Mouse (Mus musculus) midbrain, embryonic 14.5 days (tissue): Measurements from ENCODE around the gene Itpa. TPM values are rescaled to one million over a fixed set of nuclear protein-coding genes. Genes with fewer than 3 reads are reported as not detected.

Experiments
- ATAC-seq: fragments of 200-750 bp; cut with Nextera tagmentation; 2 replicates; pipeline ENCODE4 v1.8.0; 2017; ENCODE audit warnings: moderate number of reproducible peaks, moderate library complexity; ENCODE audit not compliant: low FRiP score, low TSS enrichment
- DNase-seq: peaks from one replicate; pipeline ENCODE4 v3.0.0-alpha.2; 2015
- H3K27ac ChIP-seq: fragments of 300-500 bp; sonication (generic); replicated peaks from 2 replicates; pipeline ENCODE4 v1.5.1; 2014; ENCODE audit warnings: mild to moderate bottlenecking, low read depth, low read length, moderate library complexity
- H3K27me3 ChIP-seq: fragments of 300-500 bp; sonication (generic); 2 replicates; pipeline ENCODE4 v1.6.1; 2014; ENCODE audit warnings: low read length, control low read depth, mixed read lengths; ENCODE audit not compliant: control insufficient read depth, insufficient read depth
- H3K36me3 ChIP-seq: fragments of 300-500 bp; sonication (generic); 2 replicates; pipeline ENCODE4 v1.6.1; 2014; ENCODE audit warnings: low read length, control low read depth; ENCODE audit not compliant: control insufficient read depth, insufficient read depth
- H3K4me1 ChIP-seq: fragments of 300-500 bp; sonication (generic); 2 replicates; pipeline ENCODE4 v1.6.1; 2014; ENCODE audit warnings: mild to moderate bottlenecking, antibody characterized with exemption, low read length, control low read depth; ENCODE audit not compliant: control insufficient read depth, insufficient read depth
- H3K4me2 ChIP-seq: fragments of 300-500 bp; sonication (generic); 2 replicates; pipeline ENCODE4 v1.6.1; 2014; ENCODE audit warnings: mild to moderate bottlenecking, low read length, moderate library complexity
- H3K4me3 ChIP-seq: fragments of 300-500 bp; sonication (generic); replicated peaks from 2 replicates; pipeline ENCODE4 v1.5.1; 2014; ENCODE audit warnings: low read depth, low read length
- H3K9ac ChIP-seq: fragments of 300-500 bp; sonication (generic); replicated peaks from 2 replicates; pipeline ENCODE4 v1.6.1; 2014; ENCODE audit warnings: mild to moderate bottlenecking, low read length, moderate library complexity
- H3K9me3 ChIP-seq: fragments of 300-500 bp; sonication (generic); 2 replicates; pipeline ENCODE4 v1.6.1; 2016; ENCODE audit warnings: low read length, control low read depth, mixed read lengths; ENCODE audit not compliant: control insufficient read depth
- WGBS: fragments of 180-500 bp; shearing (Covaris S2); extraction: QIAGEN DNeasy Blood & Tissue Kit; methylation state at CpG from one replicate; pipeline ENCODE4 v1.1.7; 2014; 5-methylcytosine and 5-hydroxymethylcytosine counted together
- polyA plus RNA-seq: library from polyadenylated mRNA; unstranded; fragments of >200 nt; fragmentation: Nextera tagmentation; extraction: Ambion mirVana; gene quantifications from 2 replicates; pipeline ENCODE4 v1.2.1, GENCODE M21; 2014

The Itpa gene
- polyA plus RNA-seq, 1 experiment from 2014 or later, result 135 TPM

DNA sequence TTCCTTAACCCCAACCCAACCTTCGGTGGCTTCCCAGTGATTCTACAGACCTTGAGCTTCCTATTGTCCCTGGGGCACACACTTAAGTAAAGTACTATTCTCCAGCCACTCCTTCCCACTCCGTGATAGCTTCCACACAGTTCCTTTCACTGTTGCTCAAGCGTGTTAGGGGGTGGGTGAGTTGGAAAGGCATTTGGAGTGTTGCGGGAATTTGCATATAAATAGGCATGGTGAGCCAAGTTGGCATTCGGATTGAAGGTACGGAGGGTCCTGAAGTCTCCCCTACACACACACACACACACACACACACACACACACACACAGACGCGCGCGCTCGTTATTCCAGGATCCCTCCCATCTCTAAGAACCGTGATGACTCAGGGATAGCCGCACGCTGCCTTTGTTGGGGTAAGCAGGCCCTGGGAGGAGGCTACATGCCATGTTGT, 30.4 kb downstream of the Itpa start:
- Histone ChIP-seq H3K4me3 (peak overlapping the region; percentile 40), H3K4me2 (peak overlapping the region; percentile 94), H3K36me3 (no peaks in the 10 kb centered on the region), H3K9me3 (no peaks in the 10 kb centered on the region), H3K27me3 (peaks cover 30% of the 10 kb centered on the region), H3K4me1 (0 out of 2 replicates have a peak, but pooled peaks cover 8% of the 10 kb centered on the region), H3K27ac (no peak overlapping the region), H3K9ac (no peak overlapping the region)
- WGBS, result 1% methylated on average over 14 of the region's 14 CpGs
- no peak for ATAC-seq
- DNase-seq, result peak; percentile 48

DNA sequence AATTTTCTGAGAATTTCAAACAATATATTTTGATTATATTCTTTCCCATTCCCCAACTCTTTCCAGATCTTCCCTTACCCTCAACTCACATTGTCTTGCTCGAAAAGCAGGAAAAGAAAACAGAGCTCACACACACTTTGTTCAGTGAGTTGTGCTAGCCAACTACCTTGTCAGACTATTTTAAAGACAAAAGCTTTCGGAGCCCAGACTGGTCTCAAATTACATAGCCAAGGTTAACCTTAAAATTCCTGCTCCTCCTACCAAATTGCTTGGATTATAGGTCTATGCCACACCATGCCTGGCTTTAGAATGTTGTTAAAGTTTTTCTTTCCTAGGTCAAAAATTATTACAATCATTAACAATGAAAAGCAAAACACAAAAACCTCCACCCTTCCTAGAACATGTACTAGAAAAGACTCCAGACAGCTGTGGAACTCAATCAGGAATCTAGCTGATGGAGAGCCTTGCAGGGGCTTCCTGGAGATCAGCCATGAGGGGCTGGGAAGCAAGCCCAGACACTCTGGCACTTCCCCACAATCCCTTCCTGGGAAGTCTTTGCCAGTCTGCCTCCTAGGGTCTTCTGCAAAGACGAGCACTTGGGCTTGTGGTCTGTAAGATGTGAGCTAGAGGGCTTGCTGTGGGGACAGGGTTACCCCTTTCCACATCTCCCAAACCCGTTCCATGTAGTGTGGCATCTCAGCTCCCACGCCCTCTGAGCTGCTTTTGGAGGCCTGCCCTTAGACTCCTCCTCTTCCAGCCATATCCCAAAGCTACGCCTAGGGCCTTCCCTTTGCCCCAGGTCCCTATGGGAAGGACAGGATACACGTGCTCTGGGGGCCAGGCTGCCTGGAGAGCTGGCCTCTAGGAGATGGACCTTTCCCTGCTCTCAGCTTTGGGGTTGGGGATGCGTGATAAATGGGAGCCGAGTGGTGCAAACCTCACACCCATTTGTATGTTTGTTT, 36.9 kb downstream of the Itpa start:
- no peaks in the 10 kb centered on the region for H3K4me1 ChIP-seq
- no peak for ATAC-seq
- DNase-seq, result peak; percentile 11
- H3K9me3 ChIP-seq, result no peaks in the 10 kb centered on the region
- no peak overlapping the region for H3K4me3 ChIP-seq
- no peaks in the 10 kb centered on the region for H3K27me3 ChIP-seq
- 79% methylated on average over 9 of the region's 9 CpGs for WGBS
- no peak overlapping the region for H3K27ac ChIP-seq
- no peak overlapping the region for H3K9ac ChIP-seq
- H3K36me3 ChIP-seq, result peaks cover 28% of the 10 kb centered on the region
- H3K4me2 ChIP-seq, result no peak overlapping the region

- Histone ChIP-seq H3K27me3 (no peaks in the 10 kb centered on the region), H3K36me3 (peaks cover 36% of the 10 kb centered on the region), H3K27ac (no peak overlapping the region), H3K4me2 (no peak overlapping the region), H3K9me3 (no peaks in the 10 kb centered on the region), H3K4me1 (no peaks in the 10 kb centered on the region), H3K9ac (no peak overlapping the region), H3K4me3 (no peak overlapping the region)
- 67% methylated on average over 6 of the region's 6 CpGs for WGBS
- no peak for DNase-seq
- no peak for ATAC-seq
Observed at GRCm38 (mm10) chr2:130705178-130705577, 37.8 kb downstream of the Itpa start.

DNA sequence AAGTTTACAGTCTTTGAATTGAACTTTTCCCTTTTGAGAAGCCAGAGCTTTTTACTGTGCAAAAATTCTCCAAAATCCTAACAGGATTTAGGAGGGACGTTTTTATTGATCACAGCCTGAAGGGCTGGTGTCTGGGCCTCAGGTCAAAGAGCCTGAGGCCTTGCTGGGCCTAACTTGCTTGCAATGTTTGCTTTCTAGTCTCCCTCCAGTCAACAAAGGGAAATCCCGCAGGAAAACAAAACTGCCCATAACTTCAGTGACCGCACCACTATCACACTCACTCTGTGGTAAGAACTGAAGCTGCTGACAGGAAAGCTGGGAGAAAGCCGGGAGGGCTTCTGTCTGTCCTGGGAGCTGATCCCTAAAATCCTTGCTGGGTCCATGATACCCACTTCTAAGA, 39.2 kb downstream of the Itpa start:
- H3K9me3 ChIP-seq, result no peaks in the 10 kb centered on the region
- 72% methylated on average over 4 of the region's 4 CpGs for WGBS
- no peak overlapping the region for H3K4me3 ChIP-seq
- no peaks in the 10 kb centered on the region for H3K4me1 ChIP-seq
- peaks cover 50% of the 10 kb centered on the region for H3K36me3 ChIP-seq
- DNase-seq (no peak), ATAC-seq (no peak)
- H3K4me2 ChIP-seq, result no peak overlapping the region
- H3K27ac ChIP-seq, result no peak overlapping the region
- no peaks in the 10 kb centered on the region for H3K27me3 ChIP-seq
- no peak overlapping the region for H3K9ac ChIP-seq

GRCm38 (mm10) chr2:130707057-130707456, 39.6 kb downstream of the Itpa start:
- Histone ChIP-seq H3K36me3 (peaks cover 55% of the 10 kb centered on the region), H3K27ac (no peak overlapping the region), H3K4me1 (no peaks in the 10 kb centered on the region), H3K4me3 (no peak overlapping the region), H3K9me3 (no peaks in the 10 kb centered on the region), H3K27me3 (no peaks in the 10 kb centered on the region), H3K9ac (no peak overlapping the region), H3K4me2 (no peak overlapping the region)
- no peak for DNase-seq
- WGBS, result 74% methylated on average over 10 of the region's 10 CpGs
- ATAC-seq, result no peak

GRCm38 (mm10) chr2:130717951-130718350, 50.5 kb downstream of the Itpa start:
- Histone ChIP-seq H3K4me3 (no peak overlapping the region), H3K4me2 (no peak overlapping the region), H3K9me3 (no peaks in the 10 kb centered on the region), H3K4me1 (no peaks in the 10 kb centered on the region), H3K9ac (no peak overlapping the region), H3K36me3 (peaks cover 88% of the 10 kb centered on the region), H3K27me3 (no peaks in the 10 kb centered on the region), H3K27ac (no peak overlapping the region)
- WGBS, result 85% methylated on average over 6 of the region's 6 CpGs
- DNase-seq, result no peak
- ATAC-seq, result no peak

GRCm38 (mm10) chr2:130724369-130724768, 57.0 kb downstream of the Itpa start:
- no peaks in the 10 kb centered on the region for H3K9me3 ChIP-seq
- ATAC-seq (no peak), DNase-seq (no peak)
- no peak overlapping the region for H3K4me2 ChIP-seq
- H3K4me1 ChIP-seq, result no peaks in the 10 kb centered on the region
- H3K36me3 ChIP-seq, result peaks cover 91% of the 10 kb centered on the region
- H3K27ac ChIP-seq, result no peak overlapping the region
- 83% methylated on average over 4 of the region's 4 CpGs for WGBS
- no peaks in the 10 kb centered on the region for H3K27me3 ChIP-seq
- no peak overlapping the region for H3K9ac ChIP-seq
- H3K4me3 ChIP-seq, result no peak overlapping the region

GRCm38 (mm10) chr2:130727752-130728151, 60.3 kb downstream of the Itpa start:
- Histone ChIP-seq H3K9me3 (no peaks in the 10 kb centered on the region), H3K27me3 (no peaks in the 10 kb centered on the region), H3K27ac (no peak overlapping the region), H3K9ac (no peak overlapping the region), H3K4me2 (no peak overlapping the region), H3K4me1 (no peaks in the 10 kb centered on the region), H3K4me3 (no peak overlapping the region), H3K36me3 (peaks cover 98% of the 10 kb centered on the region)
- no peak for DNase-seq
- no peak for ATAC-seq
- WGBS, result 95% methylated on average over 1 of the region's 1 CpGs
